19 mouse cellular contexts compared by ENCODE assay signal in the genomic region with DNA sequence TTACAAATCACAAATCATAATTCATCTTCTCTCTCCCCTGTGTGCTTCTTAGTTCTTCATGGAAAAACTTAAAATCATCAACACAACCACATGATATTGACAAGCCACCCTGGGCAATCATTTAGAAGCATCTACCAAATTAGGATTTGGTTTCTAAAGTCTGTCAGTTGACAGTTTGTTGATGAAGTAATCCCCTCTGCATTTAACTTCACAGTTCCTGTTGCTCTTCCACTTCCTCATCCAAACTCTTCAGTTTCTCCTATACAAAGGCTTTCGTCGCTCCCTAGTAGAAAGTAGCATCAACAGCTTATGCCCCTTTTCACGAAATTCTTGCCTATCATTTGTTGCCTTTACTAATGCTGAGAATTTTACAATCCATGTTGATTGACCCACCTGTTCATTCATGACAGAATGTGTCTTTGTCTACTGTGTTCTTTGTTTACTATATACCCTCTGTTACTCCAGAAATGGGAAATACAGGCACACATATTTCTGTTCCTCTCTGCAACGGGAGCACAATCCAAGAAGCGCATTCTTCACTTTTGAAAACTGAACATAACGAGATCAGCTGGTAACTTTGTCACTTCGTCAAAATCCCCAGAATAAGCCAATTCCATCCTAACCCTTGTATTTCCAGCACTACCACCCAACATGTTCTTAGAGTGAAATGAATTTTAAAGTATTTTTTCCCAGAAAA.
A peak's percentile ranks its signal among the peaks of the same experiment; 100 is the strongest.
DNase-seq lines count a peak whose midpoint lies in the region; ATAC-seq and TF ChIP-seq lines count a peak whose summit lies in the region.
"Had no signal": no experiment of that assay in that cellular context is flagged by ENCODE, and none has a peak within 500 bp of the region (broad histone marks: within the 10 kb centered on the region; RNA-seq: fewer than 3 reads in every experiment).

No protein-coding gene starts in this region.

- H3K9me3 ChIP-seq in intestine, embryonic 15.5 days = no peaks in the 10 kb centered on the region
- H3K9me3 ChIP-seq: heart, embryonic 10.5 days; hindbrain, embryonic 12.5 days; hindbrain, embryonic 15.5 days had no signal

- TF ChIP-seq POLR2A in bone marrow macrophage, adult 2 months (IDR thresholded peaks at IDR 0.05; ENCODE audit: borderline replicate concordance, low read depth, low read length) = no peak

- ATAC-seq in granulocyte monocyte progenitor cell, adult 5-6 weeks (replicated peaks; ENCODE audit: poor library complexity, severe bottlenecking) = peak; percentile 90
- peak; percentile 87 for ATAC-seq in megakaryocyte progenitor cell, adult 5-6 weeks (replicated peaks; ENCODE audit: poor library complexity)
- ATAC-seq in intestine, embryonic 15.5 days = no peak
- ATAC-seq: activated CD4-positive, CD25-positive, alpha-beta regulatory T cell, adult 4 months; forebrain, embryonic 14.5 days had no signal

- peak overlapping the region; percentile 37 for H3K4me3 ChIP-seq in bone marrow macrophage, adult 2 months (ENCODE audit: insufficient read depth, low read length)
- H3K4me3 ChIP-seq in intestine, embryonic 15.5 days (replicated peaks) = no peak overlapping the region
- H3K4me3 ChIP-seq: heart, embryonic 10.5 days; hindbrain, embryonic 12.5 days; hindbrain, embryonic 15.5 days had no signal

- TF ChIP-seq CTCF in bone marrow macrophage, adult 2 months (IDR thresholded peaks at IDR 0.05; ENCODE audit: low read depth, low read length) = no peak

- no peaks in the 10 kb centered on the region for H3K27me3 ChIP-seq in intestine, embryonic 15.5 days (replicated peaks)
- H3K27me3 ChIP-seq: hindbrain, embryonic 12.5 days; hindbrain, embryonic 15.5 days had no signal

- no peak overlapping the region for H3K4me2 ChIP-seq in intestine, embryonic 15.5 days (replicated peaks)
- H3K4me2 ChIP-seq: hindbrain, embryonic 12.5 days; hindbrain, embryonic 15.5 days had no signal

- peaks cover 52% of the 10 kb centered on the region for H3K4me1 ChIP-seq in bone marrow macrophage, adult 2 months (ENCODE audit: control insufficient read depth, insufficient read depth, low read length)
- no peaks in the 10 kb centered on the region for H3K4me1 ChIP-seq in intestine, embryonic 15.5 days (replicated peaks)
- H3K4me1 ChIP-seq: heart, embryonic 10.5 days; hindbrain, embryonic 12.5 days; hindbrain, embryonic 15.5 days had no signal

- peak overlapping the region; percentile 93 for H3K27ac ChIP-seq in bone marrow macrophage, adult 2 months (ENCODE audit: insufficient read depth, low read depth, low read length)
- no peak overlapping the region for H3K27ac ChIP-seq in intestine, embryonic 15.5 days
- H3K27ac ChIP-seq: heart, embryonic 10.5 days; hindbrain, embryonic 12.5 days; hindbrain, embryonic 15.5 days had no signal

- no peak overlapping the region for H3K9ac ChIP-seq in intestine, embryonic 15.5 days
- H3K9ac ChIP-seq: hindbrain, embryonic 12.5 days; hindbrain, embryonic 15.5 days had no signal

- H3K36me3 ChIP-seq in intestine, embryonic 15.5 days = no peaks in the 10 kb centered on the region
- H3K36me3 ChIP-seq: heart, embryonic 10.5 days; hindbrain, embryonic 12.5 days; hindbrain, embryonic 15.5 days had no signal

- WGBS in intestine, embryonic 15.5 days = 78% methylated on average over 7 of the region's 7 CpGs

- peak; percentile 0 to 12 for DNase-seq in heart, adult 9 months (ENCODE audit: low spot score in 2 of 2)
- no peak for DNase-seq in heart, adult 8-10 months (ENCODE audit: low spot score)
- no peak for DNase-seq in layer of hippocampus, adult 18-20 months (ENCODE audit: low spot score in 2 of 2)
- no peak for DNase-seq in cerebellum, postnatal 14 days
- DNase-seq: adrenal gland, adult 8-10 months; adrenal gland, postnatal 25 days; cerebellum, adult 18-20 months; cerebellum, adult 9-10 months; cerebellum, postnatal 36 days; gastrocnemius, postnatal 25 days had no signal

Comparison
In these comparisons a context has a peak if more than half of its experiments do, and no peak if none do; other contexts are left out.
1. DNase-seq: peak in heart, adult 9 months (2 of 2); none in heart, adult 8-10 months (single experiment), layer of hippocampus, adult 18-20 months (0 of 2) and cerebellum, postnatal 14 days (0 of 2).